Mouse (Mus musculus) hematopoietic stem cell, adult 5-6 weeks (primary cell): ENCODE results near the gene Cib2. TPM values are rescaled to one million over a fixed set of nuclear protein-coding genes. Genes with fewer than 3 reads are reported as not detected.
"Not testable (repeated sequence)": the region's sequence is repeated elsewhere in the genome, so short reads cannot be mapped to it uniquely, and the experiment has no call there.

Experiments
- ATAC-seq, 2 experiments: fragments of 125-278 bp in 1 of 2; replicated peaks in 1 of 2; 2 replicates each; pipeline ENCODE4 v1.8.0; 2016 to 2017; ENCODE audit warnings: inconsistent platforms in 2 of 2, mild to moderate bottlenecking in 2 of 2, moderate number of reproducible peaks in 2 of 2, low read depth in 1 of 2, moderate TSS enrichment in 1 of 2; ENCODE audit not compliant: low FRiP score in 2 of 2, poor library complexity in 2 of 2, severe bottlenecking in 2 of 2, insufficient read depth in 1 of 2, low TSS enrichment in 1 of 2
- total RNA-seq: library from RNA; stranded (forward); fragments of 172-1452, 232-1000 nt; gene quantifications from 2 replicates; pipeline ENCODE4 v1.2.3, GENCODE M21; 2017

Cib2 gene
- 0.50 TPM in 1 of 2 replicates, not detected in the other for total RNA-seq

DNA sequence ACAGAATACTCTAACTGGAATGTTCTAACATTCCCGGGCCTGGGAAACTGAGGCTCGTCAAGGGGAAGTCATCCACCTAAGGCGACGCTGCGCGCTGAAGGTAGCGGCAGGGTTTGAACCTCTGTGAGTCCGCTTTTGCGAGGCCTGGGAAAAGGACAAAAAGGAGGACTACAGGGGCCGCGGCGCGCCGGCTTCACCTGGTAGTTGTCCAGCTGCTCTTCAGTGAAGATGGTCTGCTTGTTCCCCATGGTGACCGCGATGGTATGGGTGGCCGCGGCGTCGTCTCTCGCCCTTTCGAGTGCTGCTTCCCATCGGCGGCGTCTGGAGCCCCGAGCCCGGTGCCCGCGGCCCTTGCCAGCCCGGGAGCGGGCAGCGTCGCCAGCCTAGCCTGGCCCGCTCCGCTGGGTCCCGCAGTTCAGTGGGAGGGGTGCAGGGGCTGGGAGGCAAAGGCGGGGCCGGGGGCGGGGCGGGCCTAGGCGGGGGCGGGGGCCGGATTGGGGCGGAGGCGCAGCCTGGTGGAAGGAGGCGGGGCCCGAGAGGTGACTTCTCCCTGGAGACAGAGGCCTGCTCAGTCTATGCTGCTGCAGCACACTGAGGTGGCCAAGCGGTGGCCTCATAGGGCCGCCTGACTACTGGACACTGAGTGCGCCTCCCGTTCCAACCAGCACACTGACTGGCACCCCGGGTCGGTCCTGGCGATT, at the start of gene Cib2:
Gene Cib2 (minus strand): TSS at position 448 of the 701 bp plus-strand sequence.
- peak; percentile 87 to 92 for ATAC-seq

DNA sequence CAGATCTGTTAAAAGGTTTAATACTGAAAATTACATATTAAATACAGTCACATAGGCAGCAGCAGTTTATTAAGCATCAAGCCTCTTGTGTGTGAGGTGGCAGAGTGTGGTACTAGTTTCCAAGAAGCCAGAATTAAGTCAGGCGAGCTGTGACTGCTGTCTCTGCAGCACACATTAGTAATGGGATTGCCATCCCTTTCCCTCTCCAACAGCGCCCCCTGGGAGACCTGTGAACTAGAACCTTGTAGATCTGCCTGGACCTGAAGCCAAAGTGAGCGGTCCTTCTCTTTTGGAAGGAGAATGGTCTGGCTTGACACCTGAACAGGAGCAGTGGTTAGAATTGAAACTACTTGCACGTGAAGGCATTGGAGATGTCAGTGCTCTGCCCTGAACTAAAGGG, 44.9 kb upstream of the Cib2 start:
- ATAC-seq = peak in 1 of 2 experiments; percentile 32; a peak in 1 of 4 replicates

DNA sequence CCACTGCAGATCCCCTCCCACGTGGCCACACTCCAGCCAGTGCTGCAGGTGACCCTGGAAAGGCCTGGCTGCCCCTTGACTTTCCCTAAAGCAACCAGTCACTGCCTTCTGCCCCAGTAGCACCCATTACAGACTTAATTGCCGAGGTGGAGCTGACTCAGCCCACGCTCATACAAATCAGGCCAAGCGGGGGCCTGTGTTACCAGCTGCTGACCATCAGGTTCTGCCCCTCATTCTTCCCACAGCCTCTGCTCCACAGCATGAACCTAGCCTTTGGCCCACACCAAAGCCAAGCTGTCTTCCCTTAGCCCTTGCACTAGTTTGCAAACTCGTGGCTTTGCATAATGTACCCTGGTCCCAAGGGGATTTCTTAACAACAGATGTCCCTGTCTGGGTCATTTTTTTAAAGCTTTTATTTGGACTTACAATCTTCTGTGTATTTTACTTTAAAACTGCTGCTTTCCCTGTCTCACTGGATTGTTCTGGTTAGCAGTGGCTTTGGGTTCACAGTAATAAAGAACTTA, 44.2 kb upstream of the Cib2 start:
- no peak for ATAC-seq

DNA sequence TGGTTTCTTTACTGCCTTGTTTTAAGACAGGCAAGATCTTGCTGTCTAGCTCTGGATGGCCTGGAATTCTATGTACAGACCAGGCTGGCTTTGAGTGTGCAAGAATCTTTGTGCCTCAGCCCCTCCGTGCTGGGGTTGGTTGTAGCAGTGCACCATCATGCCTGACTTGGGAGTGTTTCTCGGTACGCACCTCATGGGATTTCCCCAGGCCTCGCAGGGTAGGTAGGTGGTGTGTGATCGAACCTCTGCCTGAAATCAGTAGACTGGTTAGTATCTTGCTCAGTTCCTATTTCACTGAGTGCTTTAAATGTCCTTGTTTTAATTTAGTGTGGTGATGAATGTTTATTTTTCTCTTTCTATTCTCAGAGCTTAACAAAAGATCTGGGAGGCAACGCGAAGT, 42.9 kb upstream of the Cib2 start:
- ATAC-seq = no peak

DNA sequence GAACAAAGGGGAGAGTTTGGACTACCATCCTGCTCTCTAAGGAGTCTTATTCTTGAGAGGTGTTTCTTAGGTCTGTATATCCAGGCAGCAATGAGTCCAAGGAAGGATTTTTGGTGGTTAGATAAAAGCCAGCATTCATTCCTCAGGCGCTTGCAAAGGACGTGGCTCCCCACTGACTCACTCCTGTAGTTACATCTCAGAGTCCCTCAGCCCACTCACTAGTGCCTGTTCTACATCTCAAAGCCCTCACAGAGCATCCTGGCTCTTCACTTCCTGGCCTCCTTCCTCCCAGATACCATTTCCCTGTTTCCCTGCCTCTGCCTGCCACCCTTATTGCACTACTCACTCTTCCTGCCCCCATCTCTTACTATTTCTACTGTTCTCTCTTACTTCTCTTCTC, 42.4 kb upstream of the Cib2 start:
- ATAC-seq = no peak

DNA sequence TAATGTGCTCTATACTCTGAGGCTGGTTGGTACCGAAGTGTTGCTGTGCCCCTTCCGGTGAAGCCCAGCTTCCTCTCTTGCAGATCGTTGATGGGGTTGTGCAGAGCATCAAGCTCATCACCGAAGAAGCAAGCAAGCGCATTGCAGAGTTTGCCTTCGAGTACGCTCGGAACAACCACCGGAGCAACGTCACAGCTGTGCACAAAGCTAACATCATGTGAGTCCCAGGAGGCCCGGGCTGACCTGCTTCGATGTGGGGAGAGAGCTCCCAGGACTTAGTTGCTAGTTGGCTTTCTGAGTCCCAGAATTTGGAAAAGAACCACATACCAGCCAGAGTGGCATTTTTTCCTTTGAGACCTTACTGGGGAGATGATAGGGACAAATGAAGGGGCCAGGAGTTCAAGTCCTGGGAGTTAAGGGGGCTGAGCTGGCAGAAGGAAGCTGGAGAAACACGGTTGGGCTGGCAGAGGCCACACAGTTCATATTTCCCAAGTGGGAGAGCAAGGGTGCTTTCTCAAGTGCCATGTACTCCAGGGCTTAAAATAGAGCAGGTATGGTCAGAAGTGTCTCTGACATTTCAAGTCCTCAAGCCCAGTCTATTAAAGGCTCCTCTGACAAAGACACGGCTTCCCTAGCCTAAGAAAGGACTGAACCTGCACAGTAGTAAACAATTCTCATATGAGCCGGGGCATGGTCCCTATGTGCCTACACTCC, 36.9 kb upstream of the Cib2 start:
- no peak for ATAC-seq

DNA sequence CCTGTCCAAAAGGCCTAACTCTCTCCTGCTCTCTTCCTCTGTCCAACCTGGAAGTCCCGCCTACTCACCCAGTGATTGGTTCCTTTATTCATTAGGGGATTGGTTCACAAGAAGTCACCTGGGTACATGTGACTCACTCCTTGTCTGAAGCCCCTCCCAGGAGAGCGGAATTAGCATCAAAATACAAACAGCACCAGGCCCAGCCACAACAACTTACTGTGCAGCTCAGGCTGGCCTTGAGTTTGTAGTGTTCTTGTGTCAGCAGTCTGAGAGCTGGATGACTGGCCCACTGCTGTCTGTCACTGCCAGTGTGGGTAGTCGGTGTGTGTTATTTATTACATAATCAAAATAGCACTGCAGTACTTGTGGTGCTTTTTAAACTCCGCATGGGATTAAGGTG, 33.6 kb upstream of the Cib2 start:
- ATAC-seq = not testable (repeated sequence)

DNA sequence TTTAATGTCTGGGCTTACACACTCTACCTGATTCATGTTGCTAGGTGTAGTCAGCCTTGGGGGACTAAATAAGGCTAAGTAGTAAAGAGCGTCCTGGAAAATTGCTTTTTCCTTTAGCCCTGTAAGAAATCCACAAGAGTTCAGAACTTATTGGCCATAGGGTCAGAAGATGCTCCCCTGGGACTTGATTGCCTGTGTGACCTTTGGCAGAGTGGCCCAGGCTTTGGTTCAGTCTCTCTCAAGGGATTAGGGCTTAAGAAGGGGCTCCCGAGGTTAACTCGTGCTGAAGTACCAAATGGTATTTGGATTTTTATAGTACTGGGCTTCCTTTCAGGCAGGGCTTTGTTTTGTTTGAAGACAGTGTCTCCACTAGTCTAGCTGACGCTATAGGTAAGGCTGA, 27.8 kb upstream of the Cib2 start:
- no peak for ATAC-seq

DNA sequence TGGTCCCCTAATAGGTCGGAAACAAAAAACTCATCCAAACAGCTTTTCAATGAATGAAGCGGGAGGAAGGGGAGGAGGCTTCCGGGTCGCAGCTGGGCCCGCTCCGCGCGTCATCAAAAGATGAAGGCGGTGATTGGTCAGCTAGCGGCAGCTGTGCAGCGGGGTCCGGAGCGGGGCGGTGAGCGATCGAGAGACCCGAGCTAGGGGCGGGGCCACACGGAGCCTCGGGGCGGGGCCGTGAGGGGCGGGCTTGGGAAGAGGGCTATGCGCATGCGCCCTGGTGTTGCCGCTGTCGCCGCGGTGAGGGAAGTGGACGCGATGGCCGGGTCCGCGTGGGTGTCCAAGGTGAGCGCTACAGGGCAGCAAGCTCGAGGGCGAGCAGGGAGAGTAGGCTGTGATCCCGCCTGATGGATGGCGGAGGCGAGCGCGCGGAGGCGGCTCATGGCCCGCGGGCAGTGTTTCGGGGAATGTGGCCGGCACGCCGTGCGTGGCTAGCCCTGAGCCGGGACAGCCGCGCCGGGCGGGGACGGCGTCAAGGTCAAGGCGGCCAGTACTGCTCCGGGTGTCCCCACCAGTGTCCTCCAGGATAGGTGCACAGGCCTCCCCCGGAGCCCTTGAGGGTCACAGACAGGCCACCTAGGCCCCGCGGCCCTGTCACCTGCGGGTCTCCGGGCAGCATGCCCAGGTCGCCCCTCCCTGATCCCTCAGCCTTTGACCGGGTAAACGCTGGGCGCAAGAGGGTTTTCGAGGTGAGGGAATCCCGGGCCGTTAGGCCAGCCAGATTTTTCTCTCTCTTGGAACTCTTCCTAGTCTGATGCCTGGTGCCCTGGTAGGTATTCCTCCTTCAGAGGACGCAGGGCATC, 26.4 kb upstream of the Cib2 start, which contains the start of gene Idh3a:
Gene Idh3a (plus strand): TSS at position 136 of the 863 bp plus-strand sequence.
- peak; percentile 100 for ATAC-seq

DNA sequence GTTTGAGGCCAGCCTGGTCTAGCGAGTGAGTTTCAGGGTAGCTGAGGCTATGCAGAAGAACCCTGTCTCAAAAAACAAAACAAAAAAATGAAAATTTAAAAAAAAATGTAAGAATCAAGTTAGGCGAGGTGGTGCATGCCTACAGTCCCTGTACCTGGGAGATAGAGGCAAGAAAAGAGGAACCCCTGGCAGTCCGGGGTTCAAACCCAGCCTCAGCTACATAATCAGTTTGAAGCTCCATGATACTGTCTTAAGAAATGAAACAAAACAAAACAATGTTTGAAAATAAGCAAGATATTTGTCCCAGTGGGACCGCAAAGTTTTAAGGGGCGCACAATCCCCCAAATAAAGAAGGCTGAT, 25.8 kb upstream of the Cib2 start:
- no peak for ATAC-seq

DNA sequence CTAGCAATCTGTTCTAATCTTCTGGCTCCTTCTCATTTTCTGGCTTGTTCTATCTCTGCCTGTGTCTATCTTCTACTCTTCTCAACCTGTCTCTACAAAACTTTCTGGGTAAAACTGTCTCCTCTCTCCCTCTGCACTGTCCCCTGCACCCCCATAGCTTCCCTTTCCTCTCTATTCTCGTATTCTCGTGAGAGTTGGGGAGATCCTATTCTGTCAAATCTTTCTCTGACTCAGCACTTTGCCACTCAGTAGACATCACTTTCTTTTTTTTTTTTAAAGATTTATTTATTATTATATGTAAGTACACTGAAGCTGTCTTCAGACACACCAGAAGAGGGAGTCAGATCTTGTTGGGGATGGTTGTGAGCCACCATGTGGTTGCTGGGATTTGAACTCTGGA, 24.1 kb upstream of the Cib2 start:
- not testable (repeated sequence) for ATAC-seq

DNA sequence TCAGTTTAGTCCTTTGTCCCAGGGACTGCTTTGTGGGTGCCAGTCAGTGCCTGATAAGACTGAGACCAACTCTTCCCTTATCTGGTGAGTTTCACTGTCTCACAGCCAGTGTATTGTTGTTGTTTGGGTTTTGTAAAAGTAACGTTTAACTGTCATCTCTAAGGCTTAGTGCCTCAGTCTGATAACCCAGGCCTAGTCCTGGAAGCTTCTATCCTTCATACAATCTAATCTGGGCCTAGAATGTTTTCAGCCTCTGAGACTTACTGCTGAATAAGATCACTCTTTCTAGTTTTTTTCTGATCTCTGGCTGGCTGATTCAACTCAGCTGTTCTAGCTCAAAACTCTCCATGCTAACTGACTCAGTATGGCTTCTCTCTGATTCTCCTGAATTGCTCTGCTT, 23.7 kb upstream of the Cib2 start:
- no peak for ATAC-seq

DNA sequence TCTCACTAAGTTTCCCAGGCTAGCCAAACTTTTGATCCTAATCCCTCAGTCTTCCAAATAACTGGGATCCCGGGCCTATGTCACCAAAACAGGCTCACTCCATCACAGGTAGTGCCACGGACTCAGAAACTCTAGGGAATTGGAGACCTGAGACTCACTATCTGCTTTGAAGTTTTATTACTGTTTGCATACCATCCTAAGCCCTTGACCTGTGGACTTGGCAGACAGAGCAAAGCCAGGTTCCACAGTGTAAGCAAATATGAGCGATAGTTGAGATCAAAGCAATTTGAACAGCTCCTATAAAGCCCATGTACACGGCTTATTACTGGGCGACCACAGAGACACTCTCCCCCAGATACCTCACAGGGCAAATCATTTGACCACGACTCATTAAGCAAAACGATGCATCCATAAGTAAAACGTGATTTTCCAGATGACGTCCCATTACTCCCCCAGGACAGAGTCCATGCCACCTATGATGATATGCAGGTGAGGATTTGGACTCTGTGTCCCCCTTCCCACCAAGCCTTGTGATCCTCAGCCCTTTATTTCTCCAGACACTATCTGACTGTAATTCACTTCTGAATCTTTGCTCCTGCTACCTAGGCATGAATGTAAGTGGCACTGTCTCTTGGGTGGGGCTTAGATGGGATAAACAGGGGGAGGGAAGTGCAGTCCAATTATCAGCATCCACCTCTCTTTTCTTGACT, 11.3 kb upstream of the Cib2 start:
- no peak for ATAC-seq

DNA sequence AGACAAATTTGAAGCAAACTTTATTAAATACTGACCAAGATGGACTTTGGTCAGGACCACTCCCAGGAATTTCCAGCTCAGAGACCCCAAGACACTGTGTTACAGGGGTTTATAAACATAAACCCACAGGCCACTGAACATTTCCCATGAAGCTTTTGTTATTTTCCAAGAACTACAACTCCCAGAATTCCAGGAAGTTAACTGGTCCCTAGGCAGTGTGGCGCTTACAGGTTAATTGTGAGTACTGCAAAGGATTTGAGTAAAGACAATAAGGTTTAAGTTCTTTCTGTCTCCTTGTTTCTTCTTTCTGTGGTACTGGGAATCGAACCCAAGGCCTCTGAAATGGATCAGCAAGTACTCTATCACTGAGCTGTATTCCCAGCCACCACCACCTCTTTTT, 8.7 kb upstream of the Cib2 start:
- no peak for ATAC-seq

DNA sequence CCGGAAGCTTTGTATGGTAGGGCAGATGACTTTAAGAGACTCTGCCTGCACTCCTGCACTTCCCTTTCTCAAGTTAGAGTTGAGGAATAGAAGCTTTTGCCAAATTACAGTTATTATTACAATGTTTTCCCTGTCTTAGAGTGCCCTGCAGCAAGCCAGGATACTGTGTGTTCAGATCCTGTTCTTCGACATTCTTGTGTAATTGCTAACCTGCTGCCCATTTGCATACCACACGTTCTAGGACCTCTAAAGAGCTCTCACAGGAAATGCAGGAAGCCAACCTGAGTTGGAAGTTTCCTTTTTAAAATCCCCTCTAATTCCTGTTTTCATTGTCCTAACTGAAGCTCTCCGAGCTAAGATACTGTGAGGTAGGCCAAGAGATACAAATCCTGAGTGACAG, 6.9 kb upstream of the Cib2 start:
- ATAC-seq = peak in 1 of 2 experiments; percentile 21; a peak in 1 of 4 replicates

DNA sequence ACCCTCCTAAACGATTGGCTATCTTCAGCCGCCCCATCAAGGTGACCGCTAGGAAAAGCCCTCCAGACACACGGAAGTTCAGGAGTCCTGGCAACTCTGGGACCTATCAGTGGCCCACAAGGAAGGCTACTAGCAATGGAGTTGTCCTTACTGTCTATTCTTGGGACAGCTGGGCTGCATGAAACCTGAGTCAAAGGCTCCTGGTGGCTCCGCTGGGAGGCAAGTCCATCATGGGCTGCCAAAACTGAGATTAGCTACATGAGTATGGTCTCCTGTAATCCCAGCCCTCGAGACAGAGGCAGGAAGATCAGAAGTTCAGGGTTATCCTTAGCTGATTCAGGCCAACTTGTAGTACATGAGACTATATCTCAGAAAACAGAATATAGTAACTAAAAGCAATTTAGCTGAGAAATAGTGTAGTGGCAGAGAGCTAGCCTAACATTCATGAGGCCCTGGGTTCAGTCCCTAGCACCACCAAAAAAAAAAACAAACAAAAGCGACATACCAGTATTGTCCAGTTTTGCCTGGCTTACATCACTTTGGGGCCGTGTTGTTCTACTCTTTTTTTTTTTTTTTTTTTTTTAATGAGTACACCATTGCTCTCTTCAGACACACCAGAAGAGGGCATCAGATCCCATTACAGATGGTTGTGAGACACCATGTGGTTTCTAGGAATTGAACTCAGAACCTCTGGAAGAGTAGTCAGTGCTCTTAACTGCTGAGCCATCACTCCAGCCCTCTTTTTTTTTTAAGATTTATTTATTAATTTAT, 998 bp upstream of the Cib2 start:
- ATAC-seq = no peak

DNA sequence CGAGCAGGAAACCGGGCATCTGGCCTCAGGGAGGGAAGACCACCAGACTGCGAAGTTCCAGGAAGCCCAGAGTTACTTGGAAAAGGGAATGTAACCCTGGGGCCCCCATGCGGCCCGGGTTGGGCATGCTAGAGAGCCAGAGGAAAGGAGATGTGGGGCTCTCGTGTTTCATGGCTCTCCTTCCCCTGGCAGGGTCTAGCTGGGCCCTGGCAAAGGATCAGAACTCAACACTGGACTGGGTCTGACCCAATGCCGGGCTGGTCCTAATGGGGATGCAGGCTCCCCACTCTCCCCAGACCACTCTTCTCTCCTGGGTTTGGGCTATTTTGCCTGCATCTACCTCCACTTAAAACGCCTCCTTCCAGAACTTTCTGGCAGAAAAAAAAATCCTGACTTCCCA, 1.3 kb downstream of the Cib2 start:
- no peak for ATAC-seq
